Mouse (Mus musculus) yolk sac, embryonic 10.5 days (tissue): ENCODE measurements at regions not wholly inside any gene's neighbourhood (a gene's known extent, or its start where the extent isn't known, plus 50 kb on each side); places are given as distances from the start of the nearest gene placed in this dataset.

Source experiments
- DNase-seq: peaks from one replicate; pipeline ENCODE4 v3.0.0-alpha.2; 2017; ENCODE audit warnings: low spot score

DNA sequence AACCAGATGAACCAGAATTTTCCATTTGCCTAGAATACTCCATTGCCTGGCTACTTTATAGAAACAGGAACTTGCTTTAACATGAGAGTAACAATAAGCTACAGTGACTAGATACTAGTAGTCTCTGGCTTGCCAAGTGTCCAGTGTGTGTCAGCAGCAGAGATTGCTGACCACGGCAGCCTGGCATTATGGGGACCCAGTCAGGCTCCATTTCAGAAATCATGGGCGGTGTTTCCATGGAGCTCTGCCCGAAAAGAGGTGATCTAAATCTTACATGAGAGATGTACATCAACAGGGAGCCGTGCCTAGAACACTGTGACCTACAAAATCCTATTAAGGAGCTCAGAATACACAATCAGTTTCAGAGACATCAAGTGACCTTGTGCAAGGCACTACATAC lies 160.8 kb upstream of the Bcl6 start:
- no peak for DNase-seq

DNA sequence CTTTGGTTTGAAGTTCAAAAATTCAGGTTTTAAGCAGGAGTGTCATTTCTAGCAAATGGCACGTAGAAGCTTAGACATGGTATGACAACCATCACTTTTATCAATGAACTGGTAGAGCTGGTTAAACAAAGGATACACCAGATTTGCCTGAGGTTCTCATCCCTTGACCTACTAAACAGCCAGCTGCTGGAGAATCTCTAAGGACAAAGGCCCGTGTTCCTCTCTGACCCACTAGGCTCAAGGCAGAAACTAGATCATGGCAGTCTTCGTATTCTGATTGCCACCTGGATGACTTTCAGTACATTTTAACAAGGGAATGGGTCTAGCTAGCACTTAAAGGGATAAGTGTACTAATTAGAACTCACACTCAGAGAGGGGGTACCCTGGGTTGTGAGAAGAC lies 155.2 kb upstream of the Bcl6 start:
- DNase-seq, result no peak

DNA sequence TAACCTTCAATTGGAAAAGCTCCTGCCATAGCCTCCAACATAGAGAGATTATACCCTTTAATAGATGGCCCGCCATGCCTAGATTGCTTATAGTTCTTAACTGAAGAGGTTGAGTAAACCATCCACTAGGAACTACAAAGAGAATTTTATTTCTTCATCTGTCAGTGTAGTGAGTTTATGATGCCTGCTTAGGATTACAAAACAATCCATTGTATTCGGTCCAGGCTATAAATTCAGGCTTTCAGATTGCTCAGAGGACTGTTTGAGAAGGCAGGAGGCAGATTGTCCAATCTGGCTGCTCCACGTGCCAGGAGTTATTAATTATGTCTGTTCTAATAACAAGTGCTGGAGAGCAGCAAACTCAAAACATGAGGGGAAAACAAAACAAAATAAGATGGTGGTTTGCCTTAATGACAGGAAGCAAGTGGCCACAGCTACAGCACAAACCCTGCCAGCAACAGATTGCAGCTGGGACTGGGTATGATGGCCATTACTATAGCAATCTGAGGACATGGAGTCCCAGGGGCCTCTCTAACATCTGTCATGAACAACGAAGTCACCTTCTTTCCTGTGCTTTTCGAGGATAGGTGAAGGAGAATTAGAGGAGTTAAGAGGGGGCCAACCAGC lies 154.4 kb upstream of the Bcl6 start:
- no peak for DNase-seq

DNA sequence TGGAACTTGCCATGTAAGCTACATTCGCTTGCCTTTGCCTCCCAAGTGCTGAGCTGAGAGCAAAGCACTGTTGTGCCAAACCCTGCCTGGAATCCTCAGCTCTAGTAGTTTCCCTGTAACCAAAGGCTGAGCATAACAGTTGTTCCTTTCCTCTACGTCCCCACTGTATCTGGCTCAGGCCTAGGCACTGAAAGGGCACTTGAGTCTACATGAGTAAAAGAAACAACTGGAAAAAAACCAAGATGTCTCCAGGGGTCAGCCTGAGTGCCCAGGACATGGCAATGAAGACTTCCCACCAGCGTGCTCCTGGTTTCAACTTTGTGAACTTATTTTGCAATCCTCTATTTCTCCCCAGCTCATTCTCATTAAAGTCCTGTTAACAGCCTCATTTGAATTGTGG lies 150.5 kb upstream of the Bcl6 start:
- no peak for DNase-seq

DNA sequence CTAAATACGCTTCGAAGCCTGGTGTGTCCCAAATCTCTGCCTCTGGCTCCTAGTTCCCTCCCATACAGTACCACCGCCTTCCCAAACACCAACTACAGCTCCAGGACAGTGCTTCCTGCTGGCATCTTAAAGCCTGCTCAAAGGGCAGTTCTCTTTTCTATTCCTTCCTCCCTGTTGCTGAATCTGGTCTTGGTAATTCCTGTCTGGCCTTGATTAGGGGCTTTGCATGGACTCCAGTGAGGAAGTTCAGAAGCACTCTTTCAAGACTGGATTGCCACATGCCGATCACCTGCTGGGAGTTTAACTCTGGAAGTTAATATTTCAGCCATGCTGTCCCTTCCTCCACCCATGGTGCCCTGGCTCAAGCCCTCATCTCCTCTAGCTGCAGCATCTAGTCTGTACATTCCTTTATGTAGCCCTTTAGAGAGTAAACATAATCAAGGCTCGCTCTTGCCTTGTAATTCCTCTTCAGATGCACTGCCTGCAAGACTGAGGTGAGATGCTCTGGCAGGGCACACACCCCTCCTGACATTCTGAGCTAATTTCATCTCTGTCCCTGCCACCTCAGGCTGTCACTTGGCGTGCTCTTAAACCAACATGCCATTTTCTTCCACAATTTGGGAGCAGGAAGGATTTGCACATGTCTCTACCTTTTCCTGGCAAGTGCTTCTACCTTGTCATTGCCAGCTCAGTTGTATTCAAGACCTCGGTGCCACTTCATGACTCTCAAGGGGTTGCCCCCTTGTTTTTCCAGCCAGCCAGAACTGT lies 148.8 kb upstream of the Bcl6 start:
- no peak for DNase-seq

DNA sequence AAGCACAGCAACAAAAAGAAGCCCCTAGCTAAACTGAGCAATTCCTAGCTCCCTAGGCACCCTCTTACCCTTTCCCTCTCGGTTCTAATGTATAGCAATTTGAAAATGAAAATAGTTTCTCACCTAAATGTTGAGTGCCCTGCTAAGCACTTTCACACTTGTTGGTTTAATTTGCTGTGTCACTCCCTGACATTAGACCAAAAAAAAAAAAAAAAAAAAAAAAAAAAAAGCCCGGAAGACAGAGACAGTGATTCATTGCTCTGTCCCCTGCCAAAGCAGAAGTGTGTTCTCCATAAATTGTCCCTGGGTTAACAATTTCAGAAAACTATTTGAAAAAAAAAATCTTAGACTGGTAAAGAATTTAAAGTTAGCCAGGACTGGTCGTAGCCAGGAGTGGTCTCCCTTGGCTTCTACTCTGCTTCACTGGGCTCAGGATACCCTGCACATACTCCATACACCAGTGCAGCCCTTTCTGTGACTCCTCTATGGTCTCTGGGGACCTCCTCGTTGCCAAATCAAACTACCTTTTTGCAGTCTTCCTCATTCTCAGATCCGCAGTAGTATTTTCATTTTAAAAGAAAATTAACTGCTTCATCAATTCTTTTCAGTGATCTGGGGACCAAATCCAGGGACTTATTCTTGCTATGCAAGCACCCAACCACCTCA lies 148.0 kb upstream of the Bcl6 start:
- DNase-seq, result no peak

DNA sequence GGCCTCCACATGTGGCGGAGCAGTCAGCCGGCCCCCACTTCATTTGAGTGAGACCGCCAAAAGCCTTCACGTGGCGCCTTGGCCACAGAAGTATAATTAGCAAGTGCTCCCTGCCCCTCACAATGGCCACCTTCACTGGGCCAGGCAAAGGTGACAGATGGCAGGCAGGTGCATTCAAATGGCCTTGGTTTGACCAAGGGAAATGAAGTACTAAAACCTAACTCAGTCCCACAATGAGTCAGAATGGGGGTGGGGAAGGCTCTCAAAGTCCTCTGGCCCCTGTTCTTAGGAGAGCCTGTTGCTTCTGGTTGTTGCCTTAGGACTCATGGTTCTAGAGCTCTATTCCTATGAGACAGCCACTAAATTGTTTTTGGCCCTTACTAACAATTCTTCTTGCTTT lies 147.2 kb upstream of the Bcl6 start:
- no peak for DNase-seq

DNA sequence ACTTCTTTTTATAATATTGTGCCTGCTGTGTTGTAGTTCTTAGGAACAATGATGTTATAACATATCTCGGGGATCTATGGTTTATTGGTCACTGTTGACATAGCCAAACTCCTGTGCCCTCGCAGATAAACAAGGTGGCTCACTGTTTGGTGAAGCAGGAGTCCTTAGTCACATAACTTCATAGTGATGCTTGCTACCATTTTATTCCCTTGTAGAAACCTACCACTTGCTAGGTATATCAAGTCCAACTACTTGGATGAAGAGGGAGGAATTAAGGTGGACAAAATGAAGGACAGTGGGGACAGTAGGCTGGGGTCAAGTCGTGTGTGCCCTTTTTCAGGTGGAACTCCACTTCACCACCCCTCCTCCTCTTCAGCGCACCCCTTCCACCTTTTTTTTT lies 146.7 kb upstream of the Bcl6 start:
- DNase-seq, result no peak

DNA sequence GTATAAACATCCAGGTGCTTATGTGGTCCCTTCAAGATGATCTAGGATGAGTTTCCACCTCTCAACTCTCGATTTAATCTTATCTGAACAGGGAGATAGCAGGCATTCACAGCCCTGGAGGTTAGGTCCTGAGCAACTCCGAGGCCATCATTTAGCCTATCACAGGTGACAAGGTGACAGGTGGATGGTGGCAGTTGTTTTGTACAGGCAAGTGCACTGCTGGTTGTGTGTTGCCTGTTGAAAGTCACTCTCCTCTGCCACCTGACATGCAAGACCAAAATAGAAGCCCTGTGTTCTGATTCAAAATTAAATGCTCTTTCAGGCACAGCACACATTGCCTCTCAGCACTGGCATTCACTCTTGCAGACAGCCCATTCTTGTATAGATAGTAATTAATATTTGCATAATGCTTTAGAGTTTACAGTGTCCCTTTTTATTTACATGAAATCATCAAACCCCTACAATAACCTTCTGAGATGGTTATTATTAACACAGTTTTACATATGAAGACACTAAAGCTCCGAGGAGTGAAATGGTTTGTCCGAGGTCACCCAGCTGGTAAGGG lies 145.9 kb upstream of the Bcl6 start:
- DNase-seq, result no peak

DNA sequence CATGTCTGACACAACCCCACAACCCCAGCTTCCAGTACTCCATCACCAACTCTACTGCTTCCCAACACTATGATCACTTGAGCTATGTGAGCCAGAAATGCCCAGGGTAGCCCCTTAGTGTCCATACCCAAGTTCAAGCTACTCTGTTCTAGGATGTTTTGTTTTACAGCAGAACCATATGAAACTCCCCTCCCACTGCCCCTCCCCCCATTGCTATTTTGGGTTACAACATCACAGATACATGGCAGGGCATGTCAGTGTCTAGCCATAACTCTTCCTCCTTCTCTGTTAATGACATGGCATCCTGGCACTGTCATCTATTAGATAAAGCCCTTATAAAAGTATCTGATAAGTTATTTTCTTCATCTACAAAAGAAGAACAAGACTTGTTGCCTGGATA lies 142.0 kb upstream of the Bcl6 start:
- DNase-seq, result no peak

DNA sequence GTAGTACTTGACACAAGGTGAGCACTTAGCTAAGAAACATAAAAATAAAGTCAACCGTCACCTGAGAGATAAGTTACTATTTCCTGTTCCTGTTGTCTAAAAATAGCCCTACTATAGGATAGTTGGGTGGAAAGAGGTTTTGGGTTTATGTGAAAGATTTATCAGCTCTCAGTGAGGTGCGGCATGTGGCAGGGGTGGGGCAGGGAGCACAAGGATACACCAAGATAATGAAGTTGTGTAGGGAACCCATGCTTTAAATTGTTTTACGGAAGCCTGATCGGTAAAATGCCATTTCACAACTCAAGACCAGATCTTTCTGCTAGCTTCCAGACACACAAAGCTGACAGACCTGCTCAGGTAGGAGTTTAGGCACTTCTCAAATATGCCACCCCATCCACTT lies 141.0 kb upstream of the Bcl6 start:
- DNase-seq, result no peak

DNA sequence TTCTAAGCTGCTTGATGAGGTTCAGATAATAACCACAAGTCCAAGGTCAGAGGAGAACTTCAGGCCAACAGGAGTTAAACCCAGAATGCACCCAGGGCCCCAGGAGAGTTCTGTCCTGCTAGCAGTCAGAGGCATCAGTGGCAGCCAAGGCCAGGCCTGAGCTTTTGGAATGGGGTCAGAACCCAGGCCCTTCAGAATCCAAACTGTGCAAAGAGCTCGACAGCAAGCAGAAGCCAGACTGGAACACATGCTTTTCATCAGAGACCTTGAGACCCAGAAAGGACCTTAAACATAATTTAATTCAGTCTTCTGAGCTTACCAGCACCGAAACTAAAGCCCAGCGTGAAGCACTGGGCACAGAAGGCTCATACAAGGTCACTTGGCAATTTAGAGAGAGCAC lies 139.9 kb upstream of the Bcl6 start:
- DNase-seq, result peak; percentile 10

DNA sequence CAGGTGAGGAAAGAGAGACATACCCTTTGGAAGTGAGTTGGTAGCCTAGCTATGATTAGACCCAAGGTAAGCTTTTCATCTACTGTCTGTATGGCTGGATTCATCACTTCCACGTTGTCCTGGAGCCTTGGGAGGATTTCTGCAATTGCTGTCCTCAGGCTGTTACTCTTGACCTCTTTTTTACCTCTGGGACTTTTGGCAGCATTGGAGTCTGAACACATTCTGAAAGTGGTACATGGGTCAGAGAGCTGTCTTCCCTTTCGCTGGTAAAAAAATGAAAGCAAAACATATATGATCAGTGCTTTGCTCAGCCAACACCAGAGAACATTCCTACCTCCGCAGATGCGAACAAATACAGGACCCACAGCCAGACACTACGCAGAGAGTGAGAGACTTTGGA lies 136.1 kb upstream of the Bcl6 start:
- no peak for DNase-seq

DNA sequence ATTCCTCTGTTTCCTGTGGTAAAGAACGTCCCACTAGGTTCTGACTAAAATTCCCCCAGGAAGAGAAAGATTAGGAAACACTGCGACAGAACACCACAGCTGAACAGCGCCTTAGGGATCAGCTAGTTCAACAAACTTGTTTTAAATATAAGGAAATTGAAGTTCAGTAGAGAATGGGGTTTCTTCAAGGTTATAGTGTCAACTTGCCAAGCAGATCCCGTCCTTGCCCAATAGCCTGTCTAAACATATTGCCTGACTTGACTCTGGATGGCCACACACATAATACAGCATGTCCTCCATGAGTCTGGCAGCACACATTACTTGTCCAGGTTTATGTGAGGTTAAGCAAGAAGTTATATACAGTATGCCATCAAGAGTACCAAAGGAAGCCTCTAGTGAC lies 135.4 kb upstream of the Bcl6 start:
- DNase-seq, result no peak

DNA sequence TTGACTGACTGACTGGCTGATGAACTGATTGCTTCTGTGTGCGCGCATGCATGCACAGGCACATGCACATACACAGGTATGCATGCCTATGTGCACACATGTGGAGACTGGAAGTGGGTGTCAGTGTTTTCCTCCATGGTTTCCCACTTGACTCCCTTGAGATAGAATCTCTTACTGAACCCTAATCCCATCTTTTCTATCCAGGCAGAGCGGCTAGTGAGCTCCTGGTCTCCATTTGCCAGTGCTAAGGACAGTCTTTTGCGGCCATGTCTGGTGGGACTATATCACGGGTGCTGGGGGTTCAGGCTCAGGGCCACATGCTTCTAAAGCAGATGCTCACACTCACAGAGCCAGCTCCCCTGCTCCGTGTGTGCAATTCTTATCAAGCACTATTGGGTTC lies 133.0 kb upstream of the Bcl6 start:
- DNase-seq, result no peak

DNA sequence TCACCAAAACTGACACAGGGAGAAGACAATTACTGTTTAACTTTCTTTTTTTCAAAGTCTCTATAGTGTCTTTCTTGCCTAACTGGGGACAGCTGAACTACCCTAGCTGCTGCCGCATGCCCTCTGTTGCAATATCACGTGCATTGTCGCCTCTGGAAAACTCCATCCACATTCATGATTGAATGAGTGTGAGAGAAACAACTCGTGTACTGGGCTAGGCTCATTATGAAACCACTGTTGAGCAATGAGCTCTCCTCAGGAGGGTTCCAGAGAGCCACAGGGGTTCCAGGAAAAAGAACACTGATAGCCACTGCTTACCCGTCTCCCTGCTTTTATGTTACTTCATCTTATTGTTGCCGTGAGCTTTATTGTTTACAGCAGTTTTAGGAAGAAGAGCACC lies 132.2 kb upstream of the Bcl6 start:
- DNase-seq, result peak; percentile 23

DNA sequence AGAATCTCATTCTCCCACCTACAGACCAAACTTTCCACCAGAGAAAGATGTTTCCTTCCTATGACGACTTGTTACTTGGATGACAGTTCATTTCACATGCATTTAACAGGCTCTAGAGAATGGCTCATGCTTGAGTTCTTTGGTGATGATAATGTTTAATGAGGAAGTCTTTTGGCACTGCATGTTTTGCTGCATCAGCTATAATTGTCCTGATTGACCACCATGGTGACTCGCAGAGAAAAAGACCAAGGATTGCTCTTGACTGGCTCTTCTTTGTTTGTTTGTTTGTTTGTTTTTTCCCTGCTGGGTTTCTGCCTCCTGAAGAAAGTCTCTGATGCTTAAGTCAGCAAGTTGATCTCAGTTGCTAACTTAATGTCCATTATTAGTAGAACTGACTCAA lies 129.8 kb upstream of the Bcl6 start:
- DNase-seq, result no peak

DNA sequence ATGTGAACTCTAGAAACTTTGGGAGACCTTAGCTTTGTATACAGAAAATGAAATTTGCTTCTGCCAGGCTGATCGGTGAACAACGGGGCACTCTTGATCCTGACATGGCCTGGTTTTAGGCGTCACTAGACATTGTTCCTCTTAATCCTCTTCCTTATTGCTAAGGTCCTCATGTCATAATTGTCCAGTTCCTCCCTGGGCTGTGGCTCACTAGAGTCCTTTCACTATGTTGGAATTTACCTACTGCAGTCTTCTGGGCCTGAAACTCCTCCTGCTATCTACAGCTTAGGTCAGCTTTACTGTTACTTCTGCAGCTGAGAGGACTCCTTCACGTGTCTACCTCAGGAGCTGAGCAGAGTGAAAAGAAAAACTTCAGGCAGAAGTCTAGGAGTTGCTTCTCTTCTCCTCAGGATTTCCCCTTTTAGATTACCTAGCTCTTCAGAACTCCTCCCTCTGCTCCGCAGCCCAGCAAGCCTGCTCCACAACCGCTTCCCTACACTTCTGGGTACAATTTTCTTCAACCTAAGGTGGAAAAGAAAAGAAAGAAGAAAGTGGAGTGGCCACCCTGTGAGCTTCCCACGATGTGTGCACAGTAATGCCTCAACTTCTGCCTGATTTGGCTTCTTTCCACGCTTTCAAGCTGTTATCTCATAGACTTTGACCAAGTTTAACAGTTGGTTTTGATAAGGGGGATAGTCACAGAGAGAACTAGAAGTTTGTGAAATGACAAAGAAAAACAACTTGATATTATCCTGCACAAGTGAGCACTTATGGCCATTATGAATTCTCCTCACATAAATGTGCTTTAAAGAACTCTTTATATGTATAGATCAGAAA lies 114.4 kb upstream of the Bcl6 start:
- peak; percentile 40 for DNase-seq

DNA sequence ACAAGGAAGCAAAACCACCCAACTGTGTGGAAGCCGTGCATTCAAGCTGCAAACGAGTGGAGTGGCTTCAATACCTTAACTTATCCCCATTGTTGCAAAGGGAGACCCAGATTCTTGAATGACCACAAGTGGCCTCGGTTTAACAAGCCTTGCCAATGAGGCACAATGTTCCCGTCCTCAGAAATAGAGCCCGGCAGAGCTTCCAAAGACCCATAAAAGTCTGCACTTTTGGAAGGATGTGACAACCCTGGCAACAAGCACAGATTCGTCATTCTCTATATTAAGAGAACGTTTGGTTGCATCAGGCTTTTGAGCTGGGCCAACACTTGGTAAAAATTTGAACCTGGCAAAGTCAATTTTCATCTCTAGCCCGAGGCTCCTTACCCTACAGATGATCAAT lies 108.9 kb upstream of the Bcl6 start:
- no peak for DNase-seq

DNA sequence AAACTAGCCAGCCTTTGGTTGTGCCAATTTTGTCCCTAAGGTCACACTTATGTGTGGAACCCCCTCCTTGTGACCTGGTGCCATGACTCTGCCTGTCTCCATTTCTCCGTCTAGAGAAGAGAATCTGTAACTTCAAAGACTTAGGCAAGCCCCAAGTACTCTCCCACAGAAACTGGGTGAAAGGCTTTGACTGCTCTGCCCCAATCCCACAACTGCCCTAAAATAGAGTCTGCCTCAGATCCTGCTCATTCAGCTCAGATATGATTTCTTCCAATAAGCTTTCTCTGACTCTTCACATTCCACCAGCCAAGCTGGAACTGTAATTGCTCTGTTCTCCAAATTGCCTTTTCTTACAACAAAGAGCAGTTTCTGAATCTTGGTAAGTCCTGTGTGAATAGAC lies 107.4 kb upstream of the Bcl6 start:
- no peak for DNase-seq

DNA sequence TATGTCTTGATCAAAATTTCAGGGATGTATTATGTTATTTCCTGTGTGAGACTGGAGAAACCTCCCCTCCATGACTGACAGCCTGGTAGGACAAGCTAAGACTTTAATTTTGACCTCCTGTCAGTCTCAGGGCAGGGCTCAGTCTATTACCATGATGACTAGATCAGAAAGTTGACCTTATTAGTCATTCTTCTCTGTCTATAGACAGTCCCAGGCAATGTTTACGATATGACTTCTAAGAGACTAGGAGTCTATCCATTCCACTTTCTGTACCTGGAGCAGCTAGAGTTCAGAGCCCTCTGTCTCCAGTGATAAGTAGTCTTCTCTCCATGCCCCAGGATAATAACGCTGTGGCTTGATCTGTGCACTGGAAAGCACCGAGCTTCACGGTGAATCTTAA lies 107.0 kb upstream of the Bcl6 start:
- no peak for DNase-seq

DNA sequence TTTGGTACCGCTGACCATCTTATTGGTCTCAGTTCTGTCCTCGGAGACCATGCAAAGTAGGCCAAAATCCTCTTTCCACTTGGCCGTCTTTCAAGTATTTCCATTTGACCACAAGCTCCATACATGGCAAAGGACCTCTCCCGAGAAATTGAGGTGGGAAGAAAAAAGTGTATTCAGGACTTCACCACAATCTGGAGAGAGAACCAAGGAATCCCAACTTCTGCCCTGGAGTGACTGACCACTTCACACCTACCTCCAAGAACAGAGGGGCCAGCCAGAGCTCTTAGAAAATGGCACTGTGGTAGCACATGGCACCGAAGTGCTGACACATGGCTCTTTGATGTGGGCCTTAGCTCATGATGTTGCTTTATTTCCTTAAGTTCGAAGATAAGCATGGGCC lies 105.9 kb upstream of the Bcl6 start:
- no peak for DNase-seq
